Mouse (Mus musculus): Measurements from ENCODE around the gene Ptpdc1.

Gene Ptpdc1

GRCm38 (mm10) chr13:48653788-48654770, 28.6 kb upstream of the Ptpdc1 start:
- peak; percentile 61 for DNase-seq

- DNase-seq: no peak
Observed at GRCm38 (mm10) chr13:48651132-48652065, 25.9 kb upstream of the Ptpdc1 start.

- DNase-seq: peak; percentile 43
Observed at GRCm38 (mm10) chr13:48650615-48651014, 25.2 kb upstream of the Ptpdc1 start.

GRCm38 (mm10) chr13:48646696-48647095, 21.2 kb upstream of the Ptpdc1 start:
- DNase-seq: no peak

GRCm38 (mm10) chr13:48643991-48644390, 18.5 kb upstream of the Ptpdc1 start:
- DNase-seq: no peak

- no peak for DNase-seq
Observed at GRCm38 (mm10) chr13:48643072-48643471, 17.6 kb upstream of the Ptpdc1 start.

GRCm38 (mm10) chr13:48639570-48639969, 14.1 kb upstream of the Ptpdc1 start:
- peak; percentile 60 for DNase-seq

GRCm38 (mm10) chr13:48637706-48638105, 12.2 kb upstream of the Ptpdc1 start:
- no peak for DNase-seq

- DNase-seq: no peak
Observed at GRCm38 (mm10) chr13:48631691-48632090, 6.2 kb upstream of the Ptpdc1 start.

- DNase-seq: no peak
Observed at GRCm38 (mm10) chr13:48624968-48625398, 481 bp downstream of the Ptpdc1 start.

- DNase-seq: no peak
Observed at GRCm38 (mm10) chr13:48618890-48619289, 6.6 kb downstream of the Ptpdc1 start.

GRCm38 (mm10) chr13:48617774-48618173, 7.7 kb downstream of the Ptpdc1 start:
- no peak for DNase-seq

- no peak for DNase-seq
Observed at GRCm38 (mm10) chr13:48614525-48614924, 10.9 kb downstream of the Ptpdc1 start.

GRCm38 (mm10) chr13:48609106-48609505, 16.4 kb downstream of the Ptpdc1 start:
- no peak for DNase-seq

GRCm38 (mm10) chr13:48604591-48604990, 20.9 kb downstream of the Ptpdc1 start:
- DNase-seq: no peak

GRCm38 (mm10) chr13:48603296-48603695, 22.2 kb downstream of the Ptpdc1 start:
- DNase-seq: no peak

- DNase-seq: no peak
Observed at GRCm38 (mm10) chr13:48594605-48595004, 30.9 kb downstream of the Ptpdc1 start.

- no peak for DNase-seq
Observed at GRCm38 (mm10) chr13:48594031-48594430, 31.4 kb downstream of the Ptpdc1 start.

- DNase-seq: no peak
Observed at GRCm38 (mm10) chr13:48593181-48593580, 32.3 kb downstream of the Ptpdc1 start.

GRCm38 (mm10) chr13:48590743-48591142, 34.7 kb downstream of the Ptpdc1 start:
- DNase-seq: no peak

GRCm38 (mm10) chr13:48587354-48587753, 38.1 kb downstream of the Ptpdc1 start:
- DNase-seq: no peak

GRCm38 (mm10) chr13:48586496-48586895, 39.0 kb downstream of the Ptpdc1 start:
- DNase-seq: no peak

- DNase-seq: no peak
Observed at GRCm38 (mm10) chr13:48585786-48586185, 39.7 kb downstream of the Ptpdc1 start.
